Mouse (Mus musculus) lung, embryonic 14.5 days (tissue): ENCODE results near the gene Tet2. TPM values are rescaled to one million over a fixed set of nuclear protein-coding genes. Genes with fewer than 3 reads are reported as not detected.

Experiments used
- ATAC-seq: fragments of 200-750 bp; cut with Nextera tagmentation; 2 replicates; pipeline ENCODE4 v1.8.0; 2017; ENCODE audit warnings: mild to moderate bottlenecking, moderate TSS enrichment, moderate library complexity; ENCODE audit not compliant: insufficient read depth
- DNase-seq: peaks from one replicate; pipeline ENCODE4 v3.0.0-alpha.2; 2015
- H3K27ac ChIP-seq: fragments of 300-500 bp; sonication (generic); 2 replicates; pipeline ENCODE4 v1.5.1; 2014; ENCODE audit warnings: low read depth, mild to moderate bottlenecking, moderate library complexity
- H3K27me3 ChIP-seq: fragments of 300-500 bp; sonication (generic); 2 replicates; pipeline ENCODE4 v1.6.1; 2014; ENCODE audit warnings: low read length, control low read depth; ENCODE audit not compliant: insufficient read depth
- H3K36me3 ChIP-seq: fragments of 300-500 bp; sonication (generic); 2 replicates; pipeline ENCODE4 v1.6.1; 2014; ENCODE audit warnings: control low read depth; ENCODE audit not compliant: insufficient read depth
- H3K4me1 ChIP-seq: fragments of 300-500 bp; sonication (generic); 2 replicates; pipeline ENCODE4 v1.6.1; 2014; ENCODE audit warnings: antibody characterized with exemption, control low read depth; ENCODE audit not compliant: insufficient read depth
- H3K4me2 ChIP-seq: fragments of 300-500 bp; sonication (generic); 2 replicates; pipeline ENCODE4 v1.6.1; 2014; ENCODE audit warnings: mild to moderate bottlenecking
- H3K4me3 ChIP-seq: fragments of 300-500 bp; sonication (generic); 2 replicates; pipeline ENCODE4 v1.5.1; 2014; ENCODE audit warnings: low read depth, low read length
- H3K9ac ChIP-seq: fragments of 300-500 bp; sonication (generic); 2 replicates; pipeline ENCODE4 v1.6.1; 2014
- H3K9me3 ChIP-seq: fragments of 300-500 bp; sonication (generic); 2 replicates; pipeline ENCODE4 v1.6.1; 2016; ENCODE audit warnings: low read depth, low read length, control low read depth
- CTCF ChIP-seq: IDR thresholded peaks from 2 replicates; pipeline ENCODE4 v1.5.1; 2016; ENCODE audit warnings: antibody characterized with exemption, low read depth
- WGBS: fragments of 180-500 bp; shearing (Covaris S2); extraction: QIAGEN DNeasy Blood & Tissue Kit; methylation state at CpG from one replicate; pipeline ENCODE4 v1.1.7; 2014; 5-methylcytosine and 5-hydroxymethylcytosine counted together
- polyA plus RNA-seq: library from polyadenylated mRNA; unstranded; fragments of >200 nt; fragmentation: Nextera tagmentation; extraction: Ambion mirVana; gene quantifications from 2 replicates; pipeline ENCODE4 v1.2.1, GENCODE M21; 2014

Gene Tet2
- polyA plus RNA-seq, 1 experiment from 2014 or later, result 19.7 TPM

- WGBS, result 29% methylated on average over 6 of the region's 6 CpGs
Observed at GRCm38 (mm10) chr3:133557602-133558001, 12.7 kb upstream of the Tet2 start.

GRCm38 (mm10) chr3:133557154-133557553, 12.2 kb upstream of the Tet2 start:
- Histone ChIP-seq H3K4me1 (no peaks in the 10 kb centered on the region), H3K27ac (no peak overlapping the region), H3K9ac (no peak overlapping the region), H3K4me2 (no peak overlapping the region), H3K4me3 (no peak overlapping the region), H3K27me3 (no peaks in the 10 kb centered on the region), H3K36me3 (no peaks in the 10 kb centered on the region), H3K9me3 (no peaks in the 10 kb centered on the region)
- WGBS, result 69% methylated on average over 7 of the region's 7 CpGs
- no peak for ATAC-seq
- TF ChIP-seq CTCF, result no peak
- DNase-seq, result no peak

More at GRCm38 (mm10) chr3:133557602-133558001, 12.7 kb upstream of the Tet2 start:
- Histone ChIP-seq H3K4me1 (no peaks in the 10 kb centered on the region), H3K36me3 (no peaks in the 10 kb centered on the region), H3K4me3 (no peak overlapping the region), H3K4me2 (no peak overlapping the region), H3K9ac (no peak overlapping the region), H3K9me3 (no peaks in the 10 kb centered on the region), H3K27me3 (no peaks in the 10 kb centered on the region), H3K27ac (no peak overlapping the region)
- TF ChIP-seq CTCF, result no peak
- no peak for ATAC-seq
- no peak for DNase-seq

DNA sequence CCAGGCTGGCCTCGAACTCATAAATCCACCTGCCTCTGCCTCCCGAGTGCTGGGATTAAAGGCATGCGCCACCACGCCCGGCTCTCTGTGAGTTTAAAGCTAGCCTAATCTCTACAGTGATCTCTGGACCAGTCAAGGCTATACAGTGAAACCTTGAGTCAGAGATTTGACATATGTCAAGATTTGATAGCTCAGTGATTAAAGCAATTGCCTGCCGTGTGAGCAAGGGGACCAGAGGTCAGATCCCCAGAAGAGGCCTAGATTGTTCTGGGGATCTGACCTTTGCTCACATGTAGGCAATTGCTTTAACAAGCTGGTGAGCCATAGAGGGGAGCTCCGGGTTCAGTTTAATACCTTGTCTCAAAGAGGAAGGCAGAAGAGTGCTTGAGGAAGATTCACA, 10.4 kb upstream of the Tet2 start:
- H3K9me3 ChIP-seq, result no peaks in the 10 kb centered on the region
- no peak for ATAC-seq
- no peak overlapping the region for H3K4me2 ChIP-seq
- no peak for DNase-seq
- no peak overlapping the region for H3K9ac ChIP-seq
- no peak for TF ChIP-seq CTCF
- no peaks in the 10 kb centered on the region for H3K36me3 ChIP-seq
- no peaks in the 10 kb centered on the region for H3K27me3 ChIP-seq
- WGBS, result 84% methylated on average over 7 of the region's 7 CpGs
- H3K27ac ChIP-seq, result no peak overlapping the region
- no peaks in the 10 kb centered on the region for H3K4me1 ChIP-seq
- H3K4me3 ChIP-seq, result no peak overlapping the region

- WGBS, result 57% methylated on average over 6 of the region's 6 CpGs
- Histone ChIP-seq H3K9me3 (no peaks in the 10 kb centered on the region), H3K27ac (no peak overlapping the region), H3K36me3 (no peaks in the 10 kb centered on the region), H3K4me2 (no peak overlapping the region), H3K4me3 (no peak overlapping the region), H3K9ac (no peak overlapping the region), H3K4me1 (no peaks in the 10 kb centered on the region), H3K27me3 (no peaks in the 10 kb centered on the region)
- ATAC-seq, result no peak
- no peak for DNase-seq
- no peak for TF ChIP-seq CTCF
Observed at GRCm38 (mm10) chr3:133554552-133555067, 9.7 kb upstream of the Tet2 start.

DNA sequence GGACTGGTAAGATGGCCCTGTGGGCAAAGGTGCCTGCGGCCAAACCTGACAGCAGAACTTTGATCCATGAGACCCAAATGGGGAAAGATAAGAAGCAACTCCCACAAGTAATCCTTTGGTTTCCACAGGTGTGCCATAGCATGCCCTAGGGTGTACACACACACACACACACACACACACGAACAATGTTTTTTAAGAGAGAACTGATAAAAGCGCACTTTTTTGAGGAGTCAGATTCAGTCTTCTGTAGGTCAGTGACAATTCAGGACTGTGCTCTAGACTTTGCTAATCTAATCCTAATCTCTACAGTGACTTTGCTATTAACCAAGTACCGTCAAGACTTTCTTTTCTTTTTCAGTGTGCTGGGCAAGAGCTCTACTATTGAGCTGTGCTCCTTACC, 9.2 kb upstream of the Tet2 start:
- Histone ChIP-seq H3K36me3 (no peaks in the 10 kb centered on the region), H3K4me3 (no peak overlapping the region), H3K27me3 (no peaks in the 10 kb centered on the region), H3K4me2 (no peak overlapping the region), H3K9ac (no peak overlapping the region), H3K4me1 (no peaks in the 10 kb centered on the region), H3K9me3 (no peaks in the 10 kb centered on the region), H3K27ac (no peak overlapping the region)
- TF ChIP-seq CTCF, result no peak
- ATAC-seq (no peak), DNase-seq (no peak)
- WGBS, result 83% methylated on average over 4 of the region's 4 CpGs

- DNase-seq (no peak), ATAC-seq (no peak)
- TF ChIP-seq CTCF, result peak; percentile 21
- Histone ChIP-seq H3K27ac (no peak overlapping the region), H3K4me2 (no peak overlapping the region), H3K27me3 (no peaks in the 10 kb centered on the region), H3K4me1 (no peaks in the 10 kb centered on the region), H3K9ac (no peak overlapping the region), H3K9me3 (no peaks in the 10 kb centered on the region), H3K4me3 (no peak overlapping the region), H3K36me3 (no peaks in the 10 kb centered on the region)
- 74% methylated on average over 8 of the region's 8 CpGs for WGBS
Observed at GRCm38 (mm10) chr3:133551941-133552340, 7.0 kb upstream of the Tet2 start.

- no peak for ATAC-seq
- Histone ChIP-seq H3K9me3 (no peaks in the 10 kb centered on the region), H3K27me3 (no peaks in the 10 kb centered on the region), H3K36me3 (no peaks in the 10 kb centered on the region), H3K27ac (no peak overlapping the region), H3K4me1 (no peaks in the 10 kb centered on the region), H3K4me2 (no peak overlapping the region), H3K4me3 (no peak overlapping the region), H3K9ac (no peak overlapping the region)
- 60% methylated on average over 7 of the region's 7 CpGs for WGBS
- no peak for TF ChIP-seq CTCF
- no peak for DNase-seq
Observed at GRCm38 (mm10) chr3:133549385-133550170, 4.6 kb upstream of the Tet2 start.
